Mouse (Mus musculus): ENCODE data around the gene Adamts15. TPM values are rescaled to one million over a fixed set of nuclear protein-coding genes. Genes with fewer than 3 reads are reported as not detected.

Gene Adamts15
- total RNA-seq, 2 experiments from 2014 or later = 4.0 to 5.8 TPM

DNA sequence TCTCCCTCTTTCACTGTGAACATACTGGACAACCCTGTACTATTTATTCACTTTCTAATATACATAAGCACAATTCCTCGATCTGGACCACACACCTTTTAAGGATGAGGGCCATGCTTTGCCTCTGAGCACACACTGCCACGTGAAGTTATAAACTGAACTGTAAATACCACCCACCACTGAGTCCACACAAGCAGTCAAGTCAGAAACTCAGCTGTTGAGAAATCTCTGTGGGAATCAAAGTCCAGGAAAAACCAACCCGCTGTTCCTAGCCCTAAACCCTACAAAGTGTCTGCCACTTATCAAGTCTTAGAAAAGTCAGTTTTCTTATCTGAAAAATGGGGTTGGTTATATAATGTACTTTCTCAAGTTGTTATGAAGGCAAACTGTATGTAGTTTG lies 36.0 kb downstream of the Adamts15 start:
- no peak for DNase-seq (ENCODE audit: low spot score in 2 of 2)

- DNase-seq (ENCODE audit: low spot score in 2 of 2) = no peak
These were observed 41.7 kb downstream of the Adamts15 start for GRCm38 (mm10) chr9:30880553-30880952.

DNA sequence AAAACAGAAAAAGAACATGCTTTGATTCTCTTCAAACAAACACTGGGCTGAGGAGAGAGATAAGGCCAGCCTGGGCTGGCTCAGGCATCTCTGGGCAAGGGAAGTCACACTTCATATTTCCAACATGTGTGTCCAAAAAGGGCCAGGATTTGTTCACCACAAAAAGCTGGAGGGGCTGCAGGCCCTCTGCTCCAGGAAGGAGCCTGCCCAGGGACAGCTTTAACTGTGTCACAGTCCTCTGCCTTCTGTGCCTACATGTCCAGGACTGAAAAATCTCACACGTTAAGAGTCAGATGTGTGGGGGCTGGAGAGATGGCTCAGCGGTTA lies 42.3 kb downstream of the Adamts15 start:
- DNase-seq (ENCODE audit: low spot score in 2 of 2) = no peak

DNA sequence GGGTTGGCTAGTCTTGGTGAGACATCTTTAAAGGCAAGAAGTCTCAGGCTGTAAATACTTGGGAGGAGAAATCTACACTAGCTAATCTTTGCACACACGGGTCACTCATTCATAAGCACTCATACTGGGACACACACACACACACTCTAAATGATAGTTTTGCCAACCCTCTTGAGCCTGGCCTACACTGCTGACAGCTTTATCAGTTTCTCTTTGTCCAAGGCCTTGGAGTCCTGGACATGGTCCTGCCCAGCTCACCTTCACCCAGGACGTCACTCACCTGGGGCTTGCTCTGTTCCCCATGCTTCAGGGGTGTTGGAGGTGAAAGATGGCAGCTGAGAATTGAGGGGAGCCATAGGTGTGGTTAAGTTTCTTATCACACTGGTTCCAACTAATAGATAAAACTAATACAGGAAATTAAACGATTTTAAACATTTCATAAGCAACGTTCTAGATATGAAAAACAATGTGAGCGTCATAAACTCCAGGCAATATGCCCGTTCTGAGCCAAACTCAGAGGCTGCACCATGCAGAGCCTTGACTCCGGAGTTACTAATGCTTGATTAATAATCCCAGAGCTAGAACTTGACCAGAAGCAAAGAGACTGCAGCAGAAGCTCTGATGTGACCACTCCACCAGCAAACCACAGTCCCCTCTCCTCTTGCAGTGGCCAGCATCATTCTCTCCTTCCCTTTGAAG lies 42.9 kb downstream of the Adamts15 start:
- DNase-seq (ENCODE audit: low spot score in 2 of 2) = no peak

DNA sequence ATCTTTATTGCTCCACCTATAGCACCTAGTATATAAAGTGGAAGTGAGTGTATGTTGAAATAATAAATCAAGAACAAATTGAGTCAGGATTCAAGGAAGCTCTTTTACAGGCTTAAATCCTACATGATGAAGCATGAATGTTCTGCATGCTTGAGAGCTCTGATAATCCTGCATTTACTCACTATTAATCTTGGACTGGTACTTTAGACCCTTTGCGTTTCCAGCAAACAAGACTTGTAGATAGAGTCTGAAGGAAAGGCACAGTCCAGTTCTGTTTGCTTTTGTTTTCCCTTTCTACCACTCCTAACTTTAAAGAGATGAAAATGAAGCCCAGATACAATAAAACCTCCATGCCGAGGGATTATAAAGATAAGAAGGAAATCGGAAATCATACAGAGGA lies 45.7 kb downstream of the Adamts15 start:
- no peak for DNase-seq (ENCODE audit: low spot score in 2 of 2)

DNA sequence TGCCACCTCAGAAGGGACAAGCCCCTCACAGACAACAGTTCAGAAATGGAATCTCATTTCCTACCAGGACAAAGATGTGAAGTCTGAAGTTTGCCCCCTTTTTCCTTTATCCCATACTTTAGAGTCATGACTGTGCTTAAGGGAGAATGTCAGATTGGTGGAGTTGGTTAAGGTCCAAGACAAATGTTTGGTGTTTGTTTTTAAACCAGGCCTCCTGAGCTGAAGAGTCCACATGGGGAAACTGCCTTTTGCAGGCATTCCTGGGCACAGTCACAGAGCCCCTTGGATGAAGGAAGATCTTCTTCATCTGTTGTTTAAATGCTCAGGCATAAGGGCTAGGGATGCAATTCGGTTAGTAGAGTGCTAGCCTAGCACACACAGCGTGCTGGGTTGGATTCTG lies 66.4 kb downstream of the Adamts15 start:
- no peak for DNase-seq (ENCODE audit: low spot score in 2 of 2)

- DNase-seq (ENCODE audit: low spot score in 2 of 2) = no peak
These were observed 70.4 kb downstream of the Adamts15 start for GRCm38 (mm10) chr9:30851841-30852240.

DNA sequence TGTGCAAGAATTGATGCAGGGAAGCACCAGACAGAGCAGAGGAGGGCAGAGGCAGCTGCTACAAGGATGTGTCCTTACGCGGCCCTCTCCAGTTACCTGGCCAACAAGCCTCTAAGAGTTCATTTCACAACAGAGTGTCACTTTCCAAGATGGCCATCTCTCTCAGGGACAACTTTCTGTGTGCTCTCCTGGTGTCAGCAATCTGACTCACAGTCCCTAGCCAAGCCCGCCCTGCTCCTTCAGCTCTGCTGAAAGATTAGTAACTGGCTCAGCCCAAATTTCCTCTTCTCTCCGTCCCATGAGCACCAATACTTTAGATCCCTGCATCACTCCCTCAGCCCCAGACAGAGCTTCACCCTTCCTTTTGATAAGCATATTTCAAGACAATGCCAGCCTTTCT lies 72.3 kb downstream of the Adamts15 start:
- no peak for DNase-seq (ENCODE audit: low spot score in 2 of 2)

- no peak for DNase-seq (ENCODE audit: low spot score in 2 of 2)
These were observed 72.8 kb downstream of the Adamts15 start for GRCm38 (mm10) chr9:30849444-30849843.

Other genes with a start within 250 kb of the Adamts15 start
- under 1 TPM; 0.16 to 0.23 TPM for gene Adamts8, start 20.1 kb upstream of the Adamts15 start, total RNA-seq (2021)
- gene Zbtb44, start 108.2 kb upstream of the Adamts15 start, total RNA-seq (2021) = 10 to 100 TPM; 27.0 to 55.9 TPM
- gene St14, start 209.4 kb upstream of the Adamts15 start, total RNA-seq (2021) = 1 to 10 TPM in 1 of 2 experiments, under 1 TPM in 1; 0.42 to 1.2 TPM